Mouse (Mus musculus): ENCODE data around the gene Ccdc9b.

Ccdc9b gene

DNA sequence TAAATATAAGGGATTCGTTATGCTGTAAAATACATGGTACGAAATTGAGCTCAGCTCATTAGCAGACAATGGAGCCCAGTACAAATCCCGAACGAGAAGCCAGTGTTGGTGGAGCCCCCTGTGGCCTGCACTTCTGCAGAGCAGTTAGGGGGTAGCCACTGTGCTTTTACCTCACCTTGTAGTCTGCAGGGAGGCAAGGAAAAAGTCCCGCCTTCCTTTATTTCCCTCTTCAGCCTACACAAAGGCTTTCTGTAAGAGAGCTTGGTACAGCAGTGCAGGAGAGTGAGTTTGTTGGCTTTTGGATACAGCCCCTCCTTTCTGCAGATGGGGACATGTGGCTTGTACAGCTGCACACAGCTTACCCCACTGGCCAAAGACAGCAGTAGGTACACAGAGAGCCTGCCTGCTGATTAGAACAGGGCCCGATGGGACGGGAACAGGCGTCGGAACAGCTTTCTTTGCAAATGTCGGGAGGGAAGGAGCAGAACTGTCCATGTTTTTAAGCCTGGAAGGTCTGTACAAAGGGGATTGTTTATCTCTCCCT, 13.0 kb downstream of the Ccdc9b start:
- DNase-seq (ENCODE audit: low read depth, low spot score) = no peak

DNA sequence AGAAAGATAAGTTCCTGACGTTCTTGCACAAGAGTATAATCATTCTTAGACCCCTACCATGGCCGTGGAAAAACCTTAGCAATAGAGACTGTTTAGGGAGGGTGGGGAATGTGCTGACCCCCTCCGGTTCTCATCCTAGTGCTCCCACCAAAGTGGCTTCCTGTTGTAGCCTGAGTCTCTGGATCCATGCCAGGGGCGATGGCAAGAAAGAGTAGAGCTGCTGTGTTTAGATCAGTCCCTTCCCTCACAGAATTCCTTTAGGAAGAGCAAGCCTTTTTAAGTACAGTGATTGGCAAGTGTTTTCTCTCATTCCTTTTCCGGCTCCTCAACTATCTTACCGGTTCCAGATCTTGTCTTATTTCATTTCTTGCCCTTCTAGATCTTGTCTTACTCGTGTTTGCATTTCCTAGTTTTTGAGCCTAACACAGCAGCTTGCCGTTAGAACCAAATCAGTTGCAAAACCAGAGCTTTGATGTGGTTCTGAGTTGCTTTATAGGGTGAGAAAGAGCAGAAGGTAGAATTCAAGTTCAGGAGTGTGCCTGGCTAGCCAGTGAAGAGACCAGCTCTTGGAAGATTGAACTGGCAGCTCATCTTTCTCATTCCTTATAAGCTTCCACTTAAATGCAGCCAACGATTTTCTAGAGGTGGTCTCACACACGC, 15.0 kb downstream of the Ccdc9b start:
- DNase-seq (ENCODE audit: low read depth, low spot score) = no peak

DNA sequence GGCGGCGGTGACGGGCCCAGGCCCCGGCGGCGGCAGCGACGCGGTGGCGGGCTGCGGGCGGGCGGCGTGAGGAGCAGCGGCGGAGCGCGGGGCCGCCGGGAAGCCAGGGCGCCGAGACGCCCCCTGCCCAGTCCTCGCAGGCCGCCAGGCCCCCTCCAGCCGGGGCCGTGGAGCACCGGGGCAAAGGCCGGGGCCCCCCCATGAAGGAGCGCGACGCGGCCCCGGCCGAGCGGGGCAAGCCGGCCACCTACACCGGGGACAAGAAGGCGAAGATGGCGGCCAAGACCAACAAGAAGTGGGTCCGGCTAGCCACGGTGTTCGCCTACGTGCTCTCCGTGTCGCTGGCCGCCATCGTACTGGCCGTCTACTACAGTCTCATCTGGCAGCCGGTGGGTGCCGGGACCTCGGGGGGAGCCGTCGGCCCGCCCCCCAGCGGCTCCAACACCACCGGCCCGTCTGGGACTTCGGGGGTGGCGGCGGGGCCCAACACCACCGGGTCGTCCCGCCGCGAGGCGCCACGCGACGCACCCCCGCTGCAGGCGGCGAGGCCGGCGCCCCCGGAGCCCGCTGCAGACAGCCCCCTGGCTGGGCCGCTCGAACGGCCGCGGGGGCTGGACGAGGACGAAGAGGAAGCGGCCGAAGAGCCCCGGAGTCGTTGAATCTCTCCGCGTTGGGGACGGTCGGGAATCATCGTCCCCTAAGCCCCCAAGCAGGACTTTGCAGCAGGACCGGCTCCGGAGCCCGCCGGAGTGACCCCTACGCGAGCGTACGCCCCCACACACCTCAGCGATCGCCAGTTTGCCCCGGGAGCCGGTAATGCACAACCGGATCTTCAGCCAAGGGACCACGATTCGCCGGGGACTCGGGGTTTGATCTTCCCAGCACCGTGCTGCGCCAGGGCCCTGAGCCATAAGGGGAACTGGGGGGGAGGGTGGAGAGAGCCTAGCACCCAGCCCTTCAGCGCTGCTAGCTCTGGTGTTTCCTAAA, 16.3 kb downstream of the Ccdc9b start:
- no peak for DNase-seq (ENCODE audit: low read depth, low spot score)

DNA sequence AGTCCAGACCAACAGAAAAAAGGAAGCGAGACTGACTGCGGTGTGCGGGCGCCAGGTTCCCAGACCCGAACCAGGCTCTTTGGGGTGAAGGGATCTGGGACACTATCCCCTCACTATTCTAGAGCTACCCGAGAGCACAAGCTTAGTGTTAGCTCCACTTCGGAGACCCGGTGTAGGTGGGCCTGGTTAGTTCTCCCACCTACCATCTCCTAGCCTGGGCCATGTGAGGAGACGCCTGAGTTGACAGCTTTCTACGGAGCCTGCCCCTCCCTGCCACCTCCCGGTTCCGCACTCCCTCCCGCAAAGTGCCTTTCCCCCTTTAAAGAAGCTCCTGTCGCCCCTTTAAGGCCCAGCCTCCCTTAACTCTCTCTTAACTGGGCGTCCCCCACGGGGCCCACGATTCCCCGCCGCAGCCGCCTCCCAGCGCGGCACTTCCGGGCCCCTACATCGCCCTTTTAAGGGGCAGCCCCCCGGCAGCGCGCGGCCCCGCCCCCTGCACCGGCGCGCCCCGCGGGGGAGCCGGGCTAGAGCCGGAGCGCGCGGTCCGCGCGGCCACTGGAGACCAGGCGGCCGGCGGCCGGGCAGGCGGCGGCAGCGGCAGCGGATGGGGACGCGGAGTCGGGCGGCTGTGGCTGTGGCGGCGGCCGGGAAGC, 17.1 kb downstream of the Ccdc9b start, which contains the start of gene Inafm2:
TSS of gene Inafm2 (plus strand) at position 527 of the 653 bp plus-strand sequence.
- DNase-seq (ENCODE audit: low read depth, low spot score) = peak; percentile 85

DNA sequence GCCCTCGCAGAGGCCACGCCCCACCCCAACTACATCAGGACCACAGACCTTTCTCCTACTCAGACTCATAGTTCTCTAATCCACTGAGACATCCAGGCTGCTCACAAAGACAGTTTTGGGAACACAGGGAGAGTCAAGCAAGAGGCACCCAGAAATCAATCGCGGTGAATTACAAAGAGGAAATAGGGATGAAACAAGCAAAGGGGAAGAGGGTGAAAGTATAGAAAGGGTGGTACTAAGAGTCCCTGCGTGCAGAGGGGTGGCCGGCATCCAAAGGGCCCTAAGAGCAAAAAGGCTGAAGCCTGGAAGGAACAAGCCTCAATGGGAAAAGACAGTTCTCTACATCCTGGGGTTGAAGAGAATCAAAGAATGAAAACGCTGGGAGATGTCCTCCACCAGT, 17.8 kb downstream of the Ccdc9b start:
- no peak for DNase-seq (ENCODE audit: low read depth, low spot score)

DNA sequence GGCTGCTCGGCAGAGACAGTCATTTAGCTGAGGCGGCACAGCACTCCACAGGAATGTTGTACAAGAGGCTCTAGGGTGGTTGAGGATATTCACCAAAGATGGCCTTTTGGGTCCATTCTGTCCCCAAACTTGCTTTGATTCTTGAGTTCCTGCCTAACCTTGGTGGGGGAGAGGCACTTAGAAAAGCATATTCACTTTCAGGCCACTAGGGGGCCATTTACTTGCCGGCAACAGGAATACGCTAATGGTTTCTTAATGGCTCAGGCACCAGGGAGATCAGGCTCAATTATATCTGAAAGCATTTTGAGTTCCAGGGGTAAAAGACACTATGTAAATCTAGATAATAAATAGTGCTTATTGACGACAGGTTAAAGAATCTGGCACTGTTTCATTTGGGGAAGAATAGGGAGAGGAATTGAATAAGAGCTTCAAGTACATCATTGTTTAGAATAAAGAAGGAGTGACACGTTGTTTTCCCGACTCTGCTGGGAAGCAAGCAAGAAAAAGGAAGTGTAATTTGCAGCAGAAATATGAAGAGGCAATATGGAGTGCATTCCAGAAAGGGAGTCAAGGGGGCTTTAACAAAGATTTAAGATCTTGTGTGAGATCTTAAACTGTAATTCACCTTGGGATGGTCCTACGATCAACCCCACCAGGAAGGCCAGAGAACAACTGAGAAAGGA, 19.1 kb downstream of the Ccdc9b start:
- peak; percentile 53 for DNase-seq (ENCODE audit: low read depth, low spot score)

DNA sequence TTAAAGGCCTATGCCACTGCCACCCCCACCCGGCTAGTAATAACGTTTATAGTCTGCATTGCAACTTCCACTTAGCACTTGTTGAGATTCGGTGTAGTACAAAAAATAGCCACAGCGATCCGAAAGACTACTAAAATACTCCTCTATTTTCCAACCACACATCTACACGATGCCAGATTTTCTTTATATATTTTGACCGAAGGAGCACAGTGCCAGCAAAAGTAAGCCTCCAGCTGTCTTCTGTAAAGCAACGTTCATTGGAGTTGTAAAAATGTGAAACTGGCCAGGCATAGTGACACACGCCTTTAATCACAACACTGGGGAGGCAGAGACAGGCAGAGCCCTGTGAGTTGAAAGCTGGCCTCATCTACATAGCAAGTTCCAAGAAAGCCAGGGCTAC, 21.3 kb downstream of the Ccdc9b start:
- DNase-seq (ENCODE audit: low read depth, low spot score) = no peak

DNA sequence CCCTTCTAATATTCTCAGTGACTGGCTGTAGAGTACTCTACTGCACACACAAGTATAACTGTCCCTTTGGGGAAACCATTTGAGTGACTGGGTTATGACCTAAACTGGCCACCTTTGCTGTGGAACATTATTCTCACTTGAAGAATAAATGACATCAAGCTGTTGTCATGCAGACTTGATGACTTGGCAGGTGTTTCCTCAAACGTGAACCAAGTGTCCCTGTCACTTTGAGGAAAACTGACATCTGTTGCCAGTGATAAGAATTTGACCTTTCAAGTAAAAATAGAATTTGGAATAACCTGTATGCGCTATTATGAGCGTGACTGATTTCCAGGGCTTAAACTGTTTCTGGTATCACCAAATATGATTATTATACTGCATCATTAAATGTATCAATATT, 22.1 kb downstream of the Ccdc9b start:
- DNase-seq (ENCODE audit: low read depth, low spot score) = no peak

DNA sequence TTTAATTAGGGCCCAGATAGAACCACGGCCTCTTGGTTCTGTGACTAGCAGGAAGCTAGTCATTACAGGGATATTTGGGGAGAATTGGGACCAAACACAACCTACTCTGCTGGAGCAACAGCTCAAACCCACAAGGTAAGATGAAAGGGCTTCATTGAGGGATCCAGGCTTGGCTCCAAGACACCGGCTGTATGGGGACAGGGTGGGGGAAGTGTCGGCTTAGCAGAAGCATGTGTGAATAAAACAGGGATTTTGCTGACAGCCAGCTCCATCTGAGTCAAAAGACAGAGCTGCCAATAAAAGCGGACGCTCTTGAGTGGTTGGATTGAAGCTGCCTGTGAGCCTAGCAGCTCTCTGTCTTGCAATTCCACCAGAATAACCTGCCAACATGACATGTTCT, 29.1 kb downstream of the Ccdc9b start:
- no peak for DNase-seq (ENCODE audit: low read depth, low spot score)

DNA sequence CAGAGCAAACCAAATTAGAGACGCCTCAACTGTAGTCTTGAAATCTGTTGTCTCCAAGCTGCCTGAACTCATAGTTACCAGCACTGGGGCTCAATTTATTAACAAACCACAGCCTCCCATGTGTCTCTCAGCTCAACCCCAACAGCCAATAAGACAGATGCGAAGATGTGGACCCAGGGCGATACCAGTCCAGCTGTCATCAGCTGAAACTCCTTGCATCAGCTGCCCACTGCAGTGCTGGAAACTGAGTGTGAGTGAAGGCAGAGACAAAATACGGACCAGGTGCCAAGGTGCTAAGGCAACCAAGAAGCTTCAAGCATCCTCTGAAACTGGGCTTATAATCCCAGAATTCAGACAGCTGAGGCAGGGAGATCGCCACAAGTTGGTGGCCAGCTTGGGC, 30.5 kb downstream of the Ccdc9b start:
- DNase-seq (ENCODE audit: low read depth, low spot score) = no peak

DNA sequence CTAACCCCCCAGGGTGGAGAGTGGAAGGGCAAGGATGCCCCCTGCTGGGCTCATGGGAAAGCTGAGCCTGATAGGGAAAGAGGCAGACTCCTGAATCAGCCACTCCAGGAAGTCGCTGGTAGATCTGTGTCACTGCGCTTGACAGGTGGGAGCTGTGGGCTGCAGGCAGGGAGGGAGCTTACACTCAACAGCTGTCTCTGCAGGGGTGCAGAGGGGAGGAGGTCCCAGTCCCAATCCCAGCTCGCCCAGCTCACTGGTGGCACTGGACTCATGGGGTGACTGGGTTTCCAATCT, 31.9 kb downstream of the Ccdc9b start:
- peak; percentile 60 for DNase-seq (ENCODE audit: low read depth, low spot score)

DNA sequence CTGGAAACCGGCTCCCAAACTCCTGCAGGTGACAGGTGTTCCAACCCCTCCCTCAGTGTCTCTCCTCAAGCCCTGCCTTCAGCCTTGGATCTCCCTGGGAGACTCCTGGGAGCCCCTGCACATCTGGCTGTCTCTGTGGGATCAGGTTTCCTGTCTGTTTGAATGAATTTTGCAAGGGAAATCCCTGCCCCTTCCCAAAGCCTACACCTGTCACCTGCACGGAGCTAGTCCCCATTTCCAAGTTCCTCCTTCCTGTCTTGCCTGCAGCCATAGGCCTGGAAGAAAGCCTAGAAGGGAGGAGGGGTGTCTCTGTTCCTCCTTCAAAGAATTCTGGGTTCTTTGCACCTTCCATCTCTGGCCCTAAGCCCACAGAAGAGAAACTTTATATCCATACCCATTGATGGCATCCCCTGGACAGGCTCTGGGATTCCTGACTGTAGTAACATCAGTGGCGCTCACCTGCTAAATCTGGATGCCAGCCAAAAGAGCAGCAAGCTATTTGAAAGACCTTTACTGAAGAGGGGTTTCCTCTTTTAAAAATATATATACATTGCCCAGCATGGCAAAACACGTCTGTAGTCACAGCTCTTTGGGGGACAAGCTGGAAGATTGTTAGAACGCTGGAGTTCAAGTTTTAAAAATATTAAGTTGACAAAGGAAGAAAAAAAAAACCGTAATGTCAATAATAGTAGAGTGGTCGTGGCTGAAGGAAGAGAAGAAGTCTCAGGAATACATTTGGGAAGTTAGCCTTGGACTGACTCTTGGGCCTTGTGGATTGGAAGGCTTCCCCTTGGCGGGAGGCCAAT, 32.4 kb downstream of the Ccdc9b start:
- DNase-seq (ENCODE audit: low read depth, low spot score) = no peak

DNA sequence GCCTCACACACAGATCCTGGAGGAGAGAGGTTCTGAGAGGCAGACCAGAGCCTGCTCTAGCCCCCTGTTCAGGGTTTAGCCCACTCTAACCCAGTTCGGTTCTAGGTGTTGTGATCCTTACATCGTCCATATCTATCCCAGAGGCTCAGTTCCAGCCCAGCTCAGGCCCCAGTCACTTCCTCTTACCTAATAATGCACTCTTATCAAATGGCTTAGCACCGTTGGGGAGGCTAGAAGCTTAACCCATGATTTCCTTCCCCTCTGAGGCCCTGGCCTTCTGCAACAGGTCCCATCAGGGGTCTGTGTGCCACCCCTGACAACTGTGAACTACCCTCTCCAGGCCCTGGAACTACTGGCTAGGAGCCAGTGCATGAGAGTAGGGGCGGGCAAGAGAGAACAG, 33.3 kb downstream of the Ccdc9b start:
- no peak for DNase-seq (ENCODE audit: low read depth, low spot score)

DNA sequence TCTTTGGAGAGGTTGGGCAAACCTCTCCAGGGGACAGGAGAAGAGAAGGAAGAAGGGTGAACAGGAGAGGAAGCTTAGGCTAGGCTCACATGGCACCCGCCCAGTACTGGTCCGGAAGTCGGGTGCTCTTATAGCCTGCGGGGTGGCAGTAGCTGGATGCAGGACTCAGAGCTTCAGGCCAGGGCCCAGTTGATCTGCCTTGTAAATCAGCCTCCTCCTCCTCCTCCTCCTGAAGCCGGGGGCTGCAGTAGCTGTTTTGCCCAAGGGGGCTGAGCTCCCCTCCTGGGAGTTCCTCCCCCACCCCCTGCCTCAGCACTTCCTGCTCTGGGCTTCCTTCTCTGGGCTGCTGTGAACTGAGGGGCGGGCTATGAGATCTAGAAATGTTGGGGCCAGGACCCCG, 34.1 kb downstream of the Ccdc9b start, which contains the start of gene Plcb2:
TSS of gene Plcb2 (minus strand) at position 102 of the 400 bp plus-strand sequence.
- no peak for DNase-seq (ENCODE audit: low read depth, low spot score)

DNA sequence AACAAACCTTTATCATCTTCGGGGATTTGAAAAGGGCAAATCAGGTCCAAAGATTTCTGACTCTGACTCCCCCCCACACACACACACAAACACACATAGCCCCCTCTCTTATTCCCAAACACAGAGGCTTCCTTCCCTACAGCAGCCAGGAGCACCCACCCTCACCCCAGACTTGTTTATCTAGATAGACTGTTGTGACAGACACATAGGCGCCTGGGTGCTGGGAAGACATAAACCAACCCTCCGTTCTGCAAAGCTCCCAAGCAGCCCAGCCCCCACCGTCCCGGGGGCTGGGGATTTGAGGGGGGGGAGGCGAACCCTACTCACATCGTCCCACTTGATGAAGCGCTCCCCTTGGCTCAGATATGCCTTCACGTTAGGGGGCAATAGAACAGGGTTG, 34.5 kb downstream of the Ccdc9b start:
- DNase-seq (ENCODE audit: low read depth, low spot score) = no peak

DNA sequence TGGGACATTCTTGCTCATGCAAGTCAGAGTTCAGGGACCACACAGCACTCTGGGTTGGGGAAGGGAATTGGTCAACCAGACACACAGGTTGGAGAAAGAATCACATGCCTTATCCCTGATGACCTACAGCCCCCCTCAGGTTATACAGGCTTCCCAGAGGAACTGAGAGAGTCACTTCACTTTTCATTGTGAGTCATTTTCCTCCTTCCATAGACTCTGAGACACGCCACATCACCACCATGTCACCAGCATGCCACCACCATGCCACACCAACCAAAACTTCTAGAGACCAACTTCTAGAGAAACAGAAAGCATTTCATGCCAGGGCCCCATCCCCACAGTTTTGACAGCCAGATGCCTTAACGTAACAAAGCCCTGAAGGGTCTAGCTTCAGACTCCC, 35.6 kb downstream of the Ccdc9b start:
- DNase-seq (ENCODE audit: low read depth, low spot score) = no peak

DNA sequence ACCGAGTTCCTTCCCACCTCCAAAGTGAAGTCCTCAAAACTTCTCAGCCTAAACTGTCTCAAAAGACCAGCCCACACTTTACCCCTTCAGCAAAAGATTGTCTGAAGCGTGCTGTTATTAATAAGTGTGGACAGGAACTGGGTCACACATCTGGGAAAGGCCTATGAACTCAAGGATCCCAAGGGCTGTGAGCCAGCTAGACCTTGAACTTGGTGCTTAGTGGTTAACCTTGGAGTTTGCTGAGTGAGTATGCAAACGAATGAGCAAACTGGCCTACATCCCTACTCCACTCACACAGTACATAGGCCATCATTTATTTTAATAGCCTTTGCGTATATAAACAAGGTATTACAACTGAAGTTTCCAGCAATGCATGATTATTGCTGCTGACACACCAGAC, 37.0 kb downstream of the Ccdc9b start:
- DNase-seq (ENCODE audit: low read depth, low spot score) = no peak

DNA sequence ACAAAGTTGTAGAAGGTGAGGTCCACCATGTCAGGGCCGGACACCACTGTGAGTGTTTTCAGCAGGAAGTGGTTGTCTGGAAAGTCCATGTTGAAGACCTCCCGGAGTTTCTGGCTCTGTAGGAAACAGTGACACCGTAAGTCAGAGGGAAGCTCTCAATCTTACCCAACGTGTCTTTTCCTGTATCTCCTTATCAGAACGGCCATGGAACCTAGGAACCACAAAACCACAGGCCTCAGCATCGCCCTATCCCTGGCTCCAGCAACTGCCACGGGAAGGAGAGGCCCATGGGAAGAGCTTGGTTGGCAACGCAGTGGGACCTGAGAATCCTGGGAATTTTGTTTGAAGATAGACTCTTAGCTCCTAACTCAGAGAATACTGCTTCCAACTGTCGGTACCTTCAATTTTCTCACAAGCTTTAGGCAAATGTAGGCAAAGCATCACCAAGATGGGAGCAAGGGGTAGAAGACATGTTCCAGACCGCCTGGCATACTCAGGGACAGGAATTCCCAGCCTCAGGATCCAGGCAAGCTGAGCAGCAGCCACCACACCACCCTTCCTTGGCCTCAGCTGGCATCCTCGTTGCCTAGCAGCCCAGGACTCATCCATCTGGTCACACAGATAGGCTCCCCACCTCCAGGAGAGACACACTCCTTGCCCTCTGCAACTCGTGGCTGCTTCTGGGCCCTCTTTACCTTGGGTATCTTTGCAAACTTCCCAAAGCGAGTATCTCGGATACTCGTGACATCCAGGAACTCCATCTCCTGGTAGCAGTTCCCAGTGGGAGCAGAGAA, 38.6 kb downstream of the Ccdc9b start:
- DNase-seq (ENCODE audit: low read depth, low spot score) = no peak

DNA sequence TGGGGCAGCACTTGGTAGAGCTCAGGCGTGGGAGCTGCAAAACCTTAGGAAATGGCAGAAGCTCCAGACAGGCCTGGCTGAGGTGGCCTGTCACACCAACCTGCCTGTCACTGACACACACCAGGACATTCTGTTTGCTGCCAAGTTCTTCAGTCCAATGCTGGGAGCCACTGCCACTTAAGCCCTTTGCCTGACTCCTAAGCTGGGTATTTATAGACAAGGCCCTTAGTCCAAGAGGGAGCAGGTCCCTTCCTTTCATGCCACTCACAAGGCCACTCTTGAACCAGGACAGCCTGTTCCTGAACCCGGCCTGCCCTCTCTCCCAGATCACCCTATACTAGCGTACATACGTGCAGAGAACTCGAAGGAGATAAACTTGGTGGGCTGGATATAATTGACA, 45.8 kb downstream of the Ccdc9b start:
- DNase-seq (ENCODE audit: low read depth, low spot score) = peak; percentile 86

DNA sequence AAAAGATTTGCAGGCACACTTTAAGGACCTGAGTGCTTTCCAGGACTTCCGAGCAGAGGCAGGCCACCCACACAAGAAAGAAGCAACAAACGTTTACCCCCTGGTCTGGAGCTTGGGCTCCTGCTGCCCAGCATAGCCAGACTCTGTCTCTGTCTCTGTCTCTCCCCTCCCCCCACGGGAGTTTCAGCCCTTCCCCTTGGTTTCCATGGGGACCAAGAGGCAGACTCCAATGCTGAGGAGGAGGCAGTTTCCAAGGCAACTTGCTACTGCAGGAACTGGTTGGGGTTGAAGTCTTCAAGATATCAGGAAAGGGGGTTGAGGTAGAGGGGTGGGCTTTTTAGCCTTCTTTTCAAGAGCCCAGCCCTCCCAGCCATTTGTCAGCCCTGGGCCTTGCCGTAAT, 48.2 kb downstream of the Ccdc9b start:
- DNase-seq (ENCODE audit: low read depth, low spot score) = no peak

Measured in skeletal muscle tissue, adult 2 months (tissue).